Mouse (Mus musculus) urinary bladder, postnatal 25 days (tissue): Measurements from ENCODE around the gene Cdh4.
A peak's percentile ranks its signal among the peaks of the same experiment; 100 is the strongest.

ENCODE experiments used
- DNase-seq: peaks from one replicate; pipeline ENCODE4 v3.0.0; 2022; ENCODE audit warnings: low spot score

The Cdh4 gene

GRCm38 (mm10) chr2:179792426-179793133 is 350.3 kb downstream of the Cdh4 start:
- DNase-seq, result no peak

GRCm38 (mm10) chr2:179794354-179794753 is 352.1 kb downstream of the Cdh4 start:
- no peak for DNase-seq

DNA sequence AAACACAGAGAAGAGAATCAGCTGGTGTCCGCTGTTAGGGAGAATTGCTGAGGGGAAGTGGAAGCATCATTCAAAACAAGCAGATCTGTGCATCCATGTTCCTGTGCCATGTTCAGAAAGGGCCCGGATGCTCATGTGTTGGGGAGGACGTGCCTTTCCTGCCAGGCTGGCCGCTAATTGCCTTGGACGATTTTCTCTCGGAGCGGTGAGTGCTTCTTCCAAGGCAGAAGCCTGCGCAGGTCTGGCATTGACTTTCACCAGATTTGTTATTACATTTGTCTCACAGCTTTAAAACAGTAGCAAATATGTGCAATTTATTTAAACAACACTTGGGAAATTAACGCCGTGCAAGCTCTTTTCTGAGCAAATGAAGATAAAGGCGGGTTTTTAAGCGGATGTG is 353.2 kb downstream of the Cdh4 start:
- no peak for DNase-seq

GRCm38 (mm10) chr2:179799906-179800532 is 357.8 kb downstream of the Cdh4 start:
- no peak for DNase-seq

DNA sequence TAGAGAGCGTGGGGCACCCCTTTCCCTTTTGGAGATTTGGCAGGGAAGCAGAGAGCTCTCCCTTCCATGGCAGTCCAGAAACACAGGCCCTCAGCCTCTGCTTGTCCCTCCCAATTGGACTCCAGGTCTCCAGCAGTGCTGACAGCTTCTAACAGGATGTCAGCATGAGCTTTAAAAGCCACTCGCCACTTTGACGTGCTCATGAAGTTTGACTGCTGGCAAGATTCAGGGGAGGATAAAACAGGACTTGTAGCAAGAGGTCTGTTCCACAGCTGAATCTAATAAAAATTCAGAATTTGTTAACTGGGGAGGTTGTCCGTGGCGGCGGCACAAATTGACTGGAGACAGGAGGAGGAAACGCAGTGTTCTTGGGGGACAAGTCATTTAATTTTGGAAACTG is 358.8 kb downstream of the Cdh4 start:
- no peak for DNase-seq

DNA sequence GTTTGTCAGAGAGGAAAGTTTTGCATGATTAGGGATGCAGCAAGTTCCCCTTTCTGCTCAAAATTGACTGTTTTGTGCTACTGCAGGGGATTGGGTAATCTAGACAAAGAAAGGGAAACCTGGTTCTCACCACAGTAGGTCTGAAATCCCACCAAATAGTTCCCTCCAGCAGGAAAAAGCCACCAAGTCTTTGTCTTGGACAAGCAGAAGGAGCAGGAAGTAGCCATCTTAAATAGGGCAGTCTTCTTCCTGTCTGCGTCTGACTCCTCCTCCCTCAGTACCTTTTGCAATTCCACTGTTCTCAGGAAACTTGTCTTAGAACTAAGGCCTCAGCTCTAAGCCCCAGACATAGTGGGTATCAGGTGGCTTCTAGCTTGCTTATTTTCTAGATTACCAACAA is 360.2 kb downstream of the Cdh4 start:
- DNase-seq, result no peak

DNA sequence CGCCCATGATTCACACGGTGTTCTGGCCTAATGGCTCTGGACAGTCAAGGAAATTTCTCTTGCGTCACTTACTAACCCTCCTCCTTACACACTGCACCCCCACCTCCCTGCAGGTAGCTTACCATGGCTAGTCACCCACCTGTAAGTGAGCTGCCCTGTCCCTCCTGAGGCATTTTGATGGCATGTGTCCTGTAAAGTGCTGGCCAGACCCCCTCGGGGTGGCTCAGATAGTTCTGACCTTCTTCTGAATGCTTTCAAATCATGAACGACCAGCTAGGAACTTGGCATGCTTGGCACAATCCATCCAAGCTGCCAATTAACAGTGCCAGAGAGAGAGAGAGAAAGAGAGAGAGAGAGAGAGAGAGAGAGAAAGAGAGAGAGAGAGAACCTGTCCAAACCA is 368.9 kb downstream of the Cdh4 start:
- no peak for DNase-seq

GRCm38 (mm10) chr2:179813035-179813827 is 371.0 kb downstream of the Cdh4 start:
- no peak for DNase-seq

GRCm38 (mm10) chr2:179824776-179825326 is 382.6 kb downstream of the Cdh4 start:
- no peak for DNase-seq

DNA sequence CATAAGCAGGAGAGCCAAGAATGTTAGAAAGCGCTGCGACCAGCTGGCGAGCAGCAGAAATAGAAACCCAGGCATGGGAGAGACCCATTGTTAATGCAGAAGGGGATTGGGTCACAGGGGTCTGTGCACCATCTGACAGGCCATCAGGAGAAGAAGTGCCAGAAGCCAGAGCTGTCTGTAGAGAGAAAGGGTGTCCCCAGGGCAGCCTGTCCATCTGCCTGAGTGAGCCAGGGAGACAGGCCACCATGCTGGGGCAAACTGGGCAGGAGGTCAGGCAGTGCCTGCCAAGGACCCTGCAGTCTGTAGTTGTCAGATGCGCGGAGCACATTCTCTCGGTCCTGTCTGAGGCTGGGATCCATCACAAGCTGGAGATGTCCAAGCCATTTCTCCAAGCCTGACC is 386.7 kb downstream of the Cdh4 start:
- DNase-seq, result no peak

DNA sequence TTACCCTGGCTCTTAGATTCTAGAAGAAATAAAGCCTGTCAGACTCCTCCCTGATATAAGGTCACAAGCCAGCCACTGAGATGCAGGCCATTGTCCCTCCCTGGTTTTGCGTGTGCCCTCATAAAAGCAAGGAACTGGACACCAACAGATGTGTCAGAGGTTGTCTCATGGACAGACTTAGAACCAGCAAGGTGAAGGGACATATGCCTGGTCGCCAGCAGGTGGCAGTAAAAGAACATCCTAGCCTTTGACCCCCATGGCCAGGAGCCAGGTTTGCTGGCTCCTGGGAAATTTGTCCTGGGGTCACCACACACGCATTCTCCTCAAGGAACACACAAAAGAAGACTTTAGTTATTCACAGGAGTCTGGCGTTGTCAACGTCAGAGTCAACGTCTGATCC is 387.7 kb downstream of the Cdh4 start:
- DNase-seq, result peak; percentile 19

DNA sequence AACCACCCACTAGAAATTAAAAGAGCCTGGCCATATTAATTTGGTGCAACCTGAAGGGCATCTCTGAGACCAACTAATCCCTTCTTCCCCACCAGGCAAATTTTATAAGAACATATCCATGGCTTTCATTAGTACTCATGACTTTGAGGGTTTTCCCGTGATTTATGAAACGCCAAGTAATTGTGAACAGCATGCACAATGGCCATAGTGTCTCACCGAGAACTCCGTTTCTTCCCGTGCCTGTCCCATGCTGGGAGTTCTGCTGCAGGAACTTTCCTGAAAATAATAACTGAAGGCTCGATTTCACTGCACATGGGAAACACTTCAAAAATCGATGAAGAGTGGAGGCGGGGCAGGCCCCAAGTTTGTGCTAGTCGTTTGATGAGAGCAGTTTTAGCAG is 392.7 kb downstream of the Cdh4 start:
- DNase-seq, result no peak

DNA sequence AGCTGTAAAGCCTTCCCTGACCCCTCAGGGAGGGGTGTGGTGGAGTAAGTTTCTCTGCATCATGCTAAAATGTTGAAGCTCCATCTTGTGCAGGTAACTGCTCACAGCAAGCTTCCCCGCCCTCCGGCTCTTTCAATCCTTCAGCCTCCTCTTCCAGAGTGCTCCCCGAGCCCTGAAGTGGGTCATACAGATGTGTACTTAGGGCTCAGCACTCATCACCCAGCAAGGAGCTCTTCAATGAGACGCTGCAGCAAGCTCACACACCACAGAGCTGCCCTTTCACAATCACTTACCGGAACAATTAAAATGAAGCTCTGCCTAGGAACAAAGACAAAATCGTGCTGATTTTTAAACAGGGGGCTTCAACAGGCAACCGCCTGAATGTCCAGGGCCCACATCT is 393.3 kb downstream of the Cdh4 start:
- DNase-seq, result no peak

- DNase-seq, result no peak
Observed at GRCm38 (mm10) chr2:179837186-179837585, 395.0 kb downstream of the Cdh4 start.

- no peak for DNase-seq
Observed at GRCm38 (mm10) chr2:179838036-179838435, 395.8 kb downstream of the Cdh4 start.

DNA sequence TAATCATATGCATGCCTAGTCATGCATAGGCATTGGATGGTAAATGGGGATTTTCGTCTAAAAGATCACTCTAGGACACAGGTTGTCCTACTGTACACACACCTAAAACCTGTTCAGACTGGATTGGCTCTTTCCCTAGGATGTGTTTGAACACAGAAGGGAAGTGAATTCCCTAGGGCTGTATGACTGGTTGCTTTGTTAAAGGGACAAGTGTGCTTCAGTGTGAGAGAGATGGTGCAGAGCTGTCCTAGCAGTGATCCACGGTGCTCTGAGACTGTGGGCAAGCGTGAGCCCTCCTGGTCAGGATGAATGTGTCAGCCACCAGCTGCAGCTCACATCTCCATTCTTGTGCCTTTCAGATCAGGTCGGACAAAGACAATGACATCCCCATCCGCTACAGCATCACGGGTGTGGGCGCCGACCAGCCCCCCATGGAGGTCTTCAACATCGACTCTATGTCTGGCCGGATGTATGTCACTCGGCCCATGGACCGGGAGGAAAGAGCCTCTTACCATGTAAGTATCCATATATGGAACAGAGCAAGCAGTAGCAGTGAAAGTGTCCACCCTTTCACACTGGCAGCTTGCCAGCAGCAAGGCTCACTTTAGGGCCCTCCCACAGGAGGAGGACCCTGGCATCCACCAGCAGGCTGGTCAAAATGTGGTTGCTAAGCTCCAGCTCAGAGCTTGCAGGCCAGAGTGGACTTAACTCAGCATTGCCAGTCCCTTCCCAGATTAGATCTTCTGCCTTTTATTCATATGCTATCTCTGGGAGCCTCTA is 400.6 kb downstream of the Cdh4 start:
- no peak for DNase-seq

- DNase-seq, result no peak
Observed at GRCm38 (mm10) chr2:179849732-179850131, 407.5 kb downstream of the Cdh4 start.

GRCm38 (mm10) chr2:179852169-179852568 is 409.9 kb downstream of the Cdh4 start:
- no peak for DNase-seq

DNA sequence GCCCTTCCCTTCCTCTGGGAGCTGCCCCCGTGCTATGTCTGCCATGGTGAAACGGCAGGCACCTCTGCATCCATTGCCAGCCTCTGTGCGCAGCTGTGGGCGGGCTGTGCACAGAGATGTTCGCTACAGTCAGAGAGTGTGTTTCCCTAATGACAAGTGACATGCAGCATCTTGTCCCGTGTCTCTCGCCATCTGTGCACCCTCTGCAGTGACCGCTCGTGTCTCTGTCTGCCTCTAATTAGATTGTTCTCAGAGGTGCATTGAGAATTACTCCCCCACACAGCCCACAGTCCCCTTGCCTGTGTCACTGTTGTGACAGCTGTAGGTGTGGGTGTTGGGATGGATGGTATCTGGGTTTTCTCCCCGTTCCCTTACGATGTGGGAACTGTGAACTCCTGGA is 410.6 kb downstream of the Cdh4 start:
- no peak for DNase-seq

DNA sequence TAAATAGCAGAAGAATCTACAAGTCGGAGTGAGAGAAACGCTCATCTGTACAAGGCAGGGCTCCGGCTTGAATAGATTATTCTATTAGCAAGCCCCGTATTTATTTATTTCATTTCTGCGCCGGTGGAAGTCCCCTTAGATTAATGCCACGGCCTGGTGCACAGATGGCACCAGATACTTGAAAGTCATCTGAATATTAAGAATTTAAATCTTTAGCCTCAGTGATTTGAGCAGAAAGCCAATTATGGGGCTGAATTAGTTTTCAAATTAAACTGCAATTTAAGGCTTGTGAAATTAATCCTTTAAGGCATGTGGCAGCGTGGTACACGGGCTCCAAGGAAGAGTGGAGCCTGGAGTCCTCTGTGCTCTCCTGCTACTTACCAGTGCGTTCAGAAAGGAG is 411.7 kb downstream of the Cdh4 start:
- DNase-seq, result no peak

DNA sequence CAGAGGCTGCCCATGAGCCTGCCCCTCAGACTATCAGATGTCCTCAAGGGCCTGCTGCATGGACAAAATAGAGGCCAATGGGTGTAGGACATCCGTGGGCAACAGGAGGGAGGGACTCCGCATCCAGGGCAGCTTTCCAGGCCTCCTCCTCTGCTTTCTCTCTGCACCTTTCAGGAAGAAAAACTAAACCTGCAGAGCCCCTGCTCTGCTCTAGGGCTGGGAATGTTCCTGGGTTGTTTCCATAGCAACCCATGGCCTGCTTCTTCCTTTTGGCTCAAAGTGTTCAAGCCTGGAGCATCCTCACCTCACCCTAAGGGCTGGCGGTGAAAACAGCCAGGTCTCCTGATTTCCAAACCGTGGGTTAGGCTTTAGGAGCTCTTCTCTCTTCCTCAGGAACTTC is 414.9 kb downstream of the Cdh4 start:
- no peak for DNase-seq

GRCm38 (mm10) chr2:179862676-179863075 is 420.4 kb downstream of the Cdh4 start:
- no peak for DNase-seq
